Mouse (Mus musculus): Measurements from ENCODE around the gene Sec14l1.

DNA sequence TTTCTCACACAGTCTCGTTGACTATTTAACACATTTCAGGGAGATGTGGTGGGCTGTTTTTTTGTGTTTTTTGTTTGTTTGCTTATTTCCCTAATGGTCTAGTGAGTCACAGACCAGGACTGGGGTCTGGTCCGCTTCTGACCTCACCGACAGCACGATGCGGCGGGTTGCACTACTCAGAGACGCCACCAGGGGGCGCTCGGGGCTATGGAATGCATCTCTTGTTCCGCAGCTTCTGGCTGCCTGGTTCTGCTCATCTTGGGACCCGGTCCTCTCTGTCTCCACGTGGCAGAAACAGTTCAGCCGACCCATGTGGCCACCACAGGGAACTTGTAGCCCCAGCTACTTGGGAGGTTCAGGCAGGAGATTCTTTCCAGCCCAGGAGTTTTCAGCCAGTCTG is 42.8 kb upstream of the Sec14l1 start:
- TF ChIP-seq CTCF (IDR thresholded peaks at IDR 0.05; ENCODE audit: extremely low read depth, insufficient read length, insufficient replicate concordance, low read depth, low read length) = peak; percentile 96
- TF ChIP-seq POLR2A (IDR thresholded peaks at IDR 0.05; ENCODE audit: low read depth, low read length) = no peak
